Mouse (Mus musculus): Measurements from ENCODE around the gene Slc9a3r1.

- TF ChIP-seq CTCF (IDR thresholded peaks at IDR 0.05; ENCODE audit: low read depth) (no peak), EP300 (IDR thresholded peaks at IDR 0.05; ENCODE audit: low read depth) (no peak)
Measured at GRCm38 (mm10) chr11:115189304-115189703, 26.2 kb downstream of the Slc9a3r1 start.

Data from liver, embryonic 14.5 days (tissue).